Mouse (Mus musculus): ENCODE results near the gene Cox6a1.

- TF ChIP-seq CTCF (conservative IDR thresholded peaks at IDR 0.05; ENCODE audit: insufficient read depth, insufficient read length, low read depth, low read length) (no peak), POLR2A (IDR thresholded peaks at IDR 0.05; ENCODE audit: low read depth, low read length) (no peak)
These were observed 10.7 kb upstream of the Cox6a1 start for GRCm38 (mm10) chr5:115359438-115359837.
